Mouse (Mus musculus): ENCODE measurements at regions not wholly inside any gene's neighbourhood (a gene's known extent, or its start where the extent isn't known, plus 50 kb on each side); places are given as distances from the start of the nearest gene placed in this dataset.

DNA sequence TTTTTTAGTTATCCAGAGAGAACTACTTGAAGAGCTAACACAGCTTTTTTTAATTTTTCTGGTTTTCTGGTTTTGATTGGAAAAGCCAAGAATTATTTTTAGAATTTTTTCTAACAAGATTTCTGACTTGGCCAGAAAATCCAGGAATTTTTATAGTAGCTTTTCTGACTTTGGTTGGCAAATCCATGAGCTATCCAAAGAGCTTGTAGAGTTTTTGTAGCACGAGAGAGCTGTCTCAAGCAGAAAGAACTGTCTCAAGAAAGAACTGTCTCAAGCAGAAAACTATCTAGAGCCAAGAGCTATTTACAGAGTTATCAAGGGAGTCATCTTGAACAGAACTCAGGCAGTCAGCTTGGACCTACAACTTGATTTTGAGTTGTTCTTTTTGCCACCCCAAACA is 394.3 kb downstream of the Cenpc1 start:
- TF ChIP-seq CTCF (IDR thresholded peaks at IDR 0.05; ENCODE audit: borderline replicate concordance, control insufficient read depth, extremely low read depth, insufficient read depth, low read length, poor library complexity) (no peak), POLR2A (IDR thresholded peaks at IDR 0.05; ENCODE audit: control insufficient read depth, extremely low read depth, insufficient read depth, low read length, poor library complexity) (no peak)
